Mouse (Mus musculus) liver, adult 2 months (tissue): ENCODE results near the gene Vps26b.
A peak's percentile ranks its signal among the peaks of the same experiment; 100 is the strongest.

Experiments used
- CTCF ChIP-seq: fragments of 200-500 bp; IDR thresholded peaks from 2 replicates; pipeline ENCODE4 v1.5.1; 2011; ENCODE audit warnings: low read depth, low read length, control low read depth
- POLR2A ChIP-seq: fragments of 200-500 bp; IDR thresholded peaks from 2 replicates; pipeline ENCODE4 v1.6.1; 2011; ENCODE audit warnings: low read length, control low read depth; ENCODE audit not compliant: insufficient read depth; ENCODE audit errors: extremely low read depth

- TF ChIP-seq CTCF: no peak
- 0 out of 2 replicates have a peak, but pooled peaks have one; percentile 36 for TF ChIP-seq POLR2A
These were observed 30.1 kb downstream of the Vps26b start, which contains the start of the genes Acad8 and Thyn1 for GRCm38 (mm10) chr9:26999461-27000395.
